In the genomic region with DNA sequence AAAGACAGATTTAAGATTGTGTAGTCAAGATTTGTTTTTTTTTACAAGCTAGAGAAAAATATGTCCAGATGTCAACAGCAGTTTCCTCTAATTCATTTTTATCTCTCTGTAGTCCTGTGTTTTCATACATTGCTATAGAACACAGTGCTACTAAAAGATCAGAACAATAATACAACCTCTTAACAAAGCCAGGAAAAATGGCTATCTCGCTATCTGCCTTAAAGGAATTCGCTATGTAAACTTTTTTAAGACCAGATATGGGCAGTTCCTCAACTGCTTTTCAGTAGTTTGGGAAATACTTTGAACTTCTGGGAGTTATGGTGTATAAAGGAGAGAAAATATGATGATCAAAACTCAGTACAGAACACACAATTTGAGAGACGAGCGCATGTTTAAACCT, we compare ENCODE assay signal across 28 mouse cellular contexts.
"Had no signal": no experiment of that assay in that cellular context is flagged by ENCODE, and none has a peak within 500 bp of the region (broad histone marks: within the 10 kb centered on the region; RNA-seq: fewer than 3 reads in every experiment).

No protein-coding gene starts in this region.

- H3K4me2 ChIP-seq: embryonic facial prominence, embryonic 12.5 days; embryonic facial prominence, embryonic 13.5 days; embryonic facial prominence, embryonic 15.5 days; forebrain, embryonic 12.5 days; forebrain, embryonic 13.5 days; forebrain, embryonic 15.5 days had no signal

- H3K9ac ChIP-seq: embryonic facial prominence, embryonic 12.5 days; embryonic facial prominence, embryonic 13.5 days; embryonic facial prominence, embryonic 15.5 days; forebrain, embryonic 12.5 days; forebrain, embryonic 13.5 days; forebrain, embryonic 15.5 days; forebrain, postnatal 0 days had no signal

- H3K4me3 ChIP-seq: embryonic facial prominence, embryonic 10.5 days; embryonic facial prominence, embryonic 12.5 days; embryonic facial prominence, embryonic 13.5 days; embryonic facial prominence, embryonic 15.5 days; erythroblast, embryonic 14.5 days; forebrain, embryonic 10.5 days; forebrain, embryonic 12.5 days; forebrain, embryonic 13.5 days; forebrain, embryonic 15.5 days; gastrocnemius, adult 2 months had no signal

- H3K27ac ChIP-seq: embryonic facial prominence, embryonic 10.5 days; embryonic facial prominence, embryonic 12.5 days; embryonic facial prominence, embryonic 13.5 days; embryonic facial prominence, embryonic 15.5 days; forebrain, embryonic 10.5 days; forebrain, embryonic 12.5 days; forebrain, embryonic 13.5 days; forebrain, embryonic 15.5 days; gastrocnemius, adult 2 months had no signal

- ATAC-seq: forebrain, embryonic 13.5 days; forebrain, embryonic 14.5 days; forebrain, embryonic 15.5 days; forebrain, embryonic 16.5 days; forebrain, postnatal 0 days had no signal

- H3K4me1 ChIP-seq: embryonic facial prominence, embryonic 10.5 days; embryonic facial prominence, embryonic 12.5 days; embryonic facial prominence, embryonic 13.5 days; embryonic facial prominence, embryonic 15.5 days had no signal

- H3K36me3 ChIP-seq: embryonic facial prominence, embryonic 10.5 days; embryonic facial prominence, embryonic 12.5 days; embryonic facial prominence, embryonic 13.5 days; embryonic facial prominence, embryonic 15.5 days; forebrain, embryonic 10.5 days; forebrain, embryonic 12.5 days; forebrain, embryonic 15.5 days had no signal

- H3K9me3 ChIP-seq: embryonic facial prominence, embryonic 10.5 days; embryonic facial prominence, embryonic 12.5 days; embryonic facial prominence, embryonic 13.5 days; embryonic facial prominence, embryonic 15.5 days; forebrain, embryonic 10.5 days; forebrain, embryonic 12.5 days; forebrain, embryonic 13.5 days; forebrain, embryonic 15.5 days had no signal

- DNase-seq: cerebellum, adult 18-20 months; cerebellum, adult 2 months; cerebellum, adult 8-10 months; cerebellum, adult 9-10 months; cerebellum, adult 9-11 months; cerebellum, postnatal 10 days; cerebellum, postnatal 14 days; cerebellum, postnatal 25 days; cerebellum, postnatal 36 days; embryo, embryonic 11 days; forebrain, postnatal 0 days; gastrocnemius, adult 2 months; gastrocnemius, postnatal 10 days; gastrocnemius, postnatal 14 days; gastrocnemius, postnatal 25 days; gastrocnemius, postnatal 36 days; heart, adult 11 months had no signal

- H3K27me3 ChIP-seq: embryonic facial prominence, embryonic 12.5 days; embryonic facial prominence, embryonic 15.5 days; forebrain, embryonic 13.5 days; forebrain, embryonic 15.5 days had no signal
